Mouse (Mus musculus) gastrocnemius, adult 2 months (tissue): ENCODE measurements around the gene Ppp1r12b. TPM values are rescaled to one million over a fixed set of nuclear protein-coding genes. Genes with fewer than 3 reads are reported as not detected.
"Not testable (repeated sequence)": the region's sequence is repeated elsewhere in the genome, so short reads cannot be mapped to it uniquely, and the experiment has no call there.

Source experiments
- DNase-seq: peaks from one replicate; pipeline ENCODE4 v3.0.0; 2022
- H3K27ac ChIP-seq: fragments of 200-600 bp; 2 replicates; pipeline ENCODE4 v1.8.1; 2022; ENCODE audit warnings: mild to moderate bottlenecking
- H3K4me3 ChIP-seq: fragments of 200-600 bp; 2 replicates; pipeline ENCODE4 v1.8.1; 2022; ENCODE audit warnings: mild to moderate bottlenecking, moderate library complexity
- CTCF ChIP-seq: fragments of 200-600 bp; IDR thresholded peaks from 2 replicates; pipeline ENCODE4 v1.8.1; 2022; ENCODE audit warnings: antibody characterized with exemption, mild to moderate bottlenecking, moderate library complexity
- intact Hi-C: fragments of 180-260 bp; cut with DNase I; formaldehyde crosslinking; loops from one replicate; pipeline ENCODE4 v1.15.1; 2025
- total RNA-seq, 2 experiments: library from RNA; stranded (reverse); gene quantifications; 2 replicates each; pipeline ENCODE4 v1.2.3; 2021

The Ppp1r12b gene
- total RNA-seq, 2 experiments from 2014 or later, result 172 to 212 TPM

DNA sequence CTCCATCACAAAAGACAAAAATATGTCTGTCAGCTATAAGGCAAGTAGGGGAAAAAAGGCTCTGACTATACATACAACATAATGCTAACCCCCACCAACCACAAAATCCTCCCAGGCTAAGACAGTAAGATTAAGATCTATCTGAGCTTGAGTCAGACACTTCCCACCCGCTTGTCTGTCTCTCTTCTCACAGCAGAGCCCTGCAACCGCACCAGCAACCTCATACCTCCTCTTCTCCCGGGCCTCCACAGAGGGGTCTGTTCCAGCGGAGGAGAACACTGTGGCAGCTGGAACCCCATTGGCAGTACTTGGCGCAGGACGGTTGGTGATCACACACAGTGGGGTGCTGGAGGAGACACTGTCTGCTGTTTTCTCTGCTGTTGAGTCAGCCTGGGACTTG is 90.2 kb downstream of the Ppp1r12b start:
- Histone ChIP-seq H3K4me3 (no peak overlapping the region), H3K27ac (no peak overlapping the region)
- DNase-seq, result no peak
- TF ChIP-seq CTCF, result no peak
- intact Hi-C loops, result no loop called here

DNA sequence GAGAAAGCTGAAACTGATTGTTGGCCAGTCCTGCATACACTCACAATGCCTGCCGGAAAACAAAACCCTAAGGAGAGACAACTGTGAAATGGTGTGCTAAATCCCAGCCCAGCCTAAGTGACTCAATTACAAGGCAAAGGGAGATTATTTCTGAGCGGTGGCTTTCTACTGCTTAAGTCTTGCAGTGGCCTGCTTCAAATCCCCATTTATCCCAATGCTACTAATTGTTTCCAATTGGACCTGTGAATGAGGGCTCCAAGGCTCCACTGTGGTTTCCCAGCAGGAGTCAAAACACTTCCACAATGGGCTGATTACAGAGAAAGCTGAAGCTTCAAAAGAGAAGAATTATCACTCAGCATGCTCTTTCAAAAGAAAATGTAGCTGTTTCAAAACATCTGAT is 95.2 kb downstream of the Ppp1r12b start:
- no peak for DNase-seq
- no peak for TF ChIP-seq CTCF
- Histone ChIP-seq H3K4me3 (no peak overlapping the region), H3K27ac (peak overlapping the region; percentile 9; the same call in 1 of the 2 replicates)
- intact Hi-C loops, result no loop called here

DNA sequence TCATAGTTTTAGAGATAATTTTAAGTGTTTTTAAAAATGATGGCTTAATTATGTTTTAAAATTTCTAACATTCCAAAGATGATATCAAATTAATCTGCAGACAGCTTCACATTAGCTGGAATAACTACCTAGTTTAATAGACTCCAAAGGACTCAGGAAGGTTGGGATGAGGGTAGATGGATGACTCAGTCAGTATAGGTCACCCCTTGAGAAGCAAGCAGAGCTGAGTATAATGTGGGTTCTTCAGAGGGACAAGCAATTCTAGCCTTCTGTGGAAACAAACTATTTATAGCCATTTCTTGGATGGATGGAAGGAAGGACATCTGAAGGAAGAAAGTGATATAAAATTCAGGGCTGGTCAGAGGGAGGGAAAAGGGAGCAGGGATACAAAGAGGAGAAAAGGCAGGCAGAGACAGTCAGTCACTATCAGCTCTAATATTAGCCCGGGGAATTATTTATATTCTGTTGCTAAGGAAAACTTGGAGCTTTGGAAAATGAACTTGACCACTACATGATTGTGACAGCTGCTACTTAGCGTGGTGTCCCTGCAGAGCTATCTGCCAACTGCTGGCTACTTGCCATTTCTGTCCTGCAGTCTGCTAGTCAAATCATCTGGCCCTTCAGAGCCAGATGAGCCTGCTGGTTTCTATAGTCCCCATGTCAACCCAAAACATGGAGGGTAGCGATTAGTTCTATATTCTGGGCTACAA is 97.2 kb downstream of the Ppp1r12b start:
- peak; percentile 92 for DNase-seq
- no peak for TF ChIP-seq CTCF
- intact Hi-C loops, result loop anchor here (5.0 kb wide), 1 partner anchor 99 kb away; the partner anchor contains the start of gene Ppp1r12b
- H3K27ac ChIP-seq, result peak overlapping the region; percentile 82
- no peak overlapping the region; the same call in 1 of the 2 replicates for H3K4me3 ChIP-seq

DNA sequence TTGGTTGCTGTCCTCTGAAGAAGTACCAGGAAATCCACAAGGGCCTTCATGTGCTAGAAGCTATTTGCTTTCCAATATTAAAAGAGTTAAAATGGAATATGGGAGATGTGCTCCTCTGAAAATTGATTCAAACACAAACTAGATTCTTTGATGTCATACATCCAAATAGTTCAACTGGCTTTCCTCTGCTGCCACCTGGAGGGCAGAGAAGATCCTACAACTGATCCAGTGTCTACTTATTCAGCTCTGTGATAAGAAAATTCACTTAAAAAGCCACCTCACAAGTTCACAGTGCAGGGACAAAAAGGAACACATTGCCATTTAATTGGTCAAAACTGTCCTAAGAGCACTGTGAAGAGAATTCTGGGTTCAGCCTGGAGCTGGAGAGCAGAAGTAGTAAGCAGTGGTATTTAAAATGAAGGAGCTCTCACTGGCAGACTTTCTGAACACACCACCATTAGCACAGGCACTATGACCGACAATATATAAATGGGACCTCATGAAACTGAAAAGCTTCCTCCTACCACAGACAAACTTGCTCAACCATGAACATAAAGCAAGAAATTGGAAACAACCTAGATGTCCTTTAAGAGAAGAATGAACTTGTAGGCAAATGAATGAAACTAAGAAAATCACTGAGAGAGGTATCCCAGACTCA is 101.3 kb downstream of the Ppp1r12b start:
- peak; percentile 70 for DNase-seq
- TF ChIP-seq CTCF, result peak; percentile 95
- Histone ChIP-seq H3K4me3 (no peak overlapping the region), H3K27ac (no peak overlapping the region)
- intact Hi-C loops, result loop anchor here (2.0 to 5.0 kb wide), 2 partner anchors 108 to 127 kb away; no protein-coding TSS in a partner anchor

DNA sequence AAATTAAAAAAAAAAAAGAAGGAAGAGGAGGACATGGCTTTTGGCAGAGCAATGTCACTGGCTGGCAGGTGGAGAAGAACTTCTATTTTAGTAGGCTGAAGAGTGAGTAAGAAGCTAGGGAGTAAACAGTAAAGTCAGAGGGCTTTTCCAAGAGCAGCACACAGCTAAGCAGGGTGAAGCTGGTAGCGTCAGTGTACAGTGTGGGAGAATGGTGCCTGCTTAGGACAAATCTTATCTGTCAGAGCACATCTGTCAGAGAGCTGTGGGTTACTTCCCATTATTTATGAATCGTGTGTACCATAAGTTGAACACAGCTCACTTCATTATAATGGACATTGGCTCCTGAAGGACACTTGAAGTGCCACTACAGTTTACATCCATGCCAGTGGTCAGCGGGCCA is 102.9 kb downstream of the Ppp1r12b start:
- Histone ChIP-seq H3K4me3 (no peak overlapping the region), H3K27ac (peak overlapping the region; percentile 24; the same call in 1 of the 2 replicates)
- no peak for TF ChIP-seq CTCF
- DNase-seq, result no peak
- intact Hi-C loops, result loop anchor here (5.0 kb wide), 1 partner anchor 125 kb away; no protein-coding TSS in a partner anchor

DNA sequence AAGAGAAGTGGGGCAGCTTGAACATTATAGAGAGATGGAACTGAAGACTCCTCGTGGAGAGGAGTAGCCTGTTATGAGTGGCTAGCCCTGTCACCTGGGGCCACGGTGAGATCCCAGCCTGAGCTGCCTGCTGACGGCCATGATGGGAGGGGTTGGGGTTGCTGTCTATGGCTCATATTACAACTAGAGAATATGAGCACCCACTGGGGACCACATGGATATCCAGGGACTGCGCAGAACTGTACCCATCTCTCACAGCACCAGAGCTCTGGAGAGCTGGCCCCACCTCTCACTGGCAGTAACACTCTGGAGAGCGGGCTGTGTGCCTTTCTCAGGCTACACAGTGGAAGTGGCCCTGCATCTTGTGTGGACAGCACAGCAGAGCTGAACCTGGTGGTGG is 104.5 kb downstream of the Ppp1r12b start:
- H3K27ac ChIP-seq, result no peak overlapping the region
- H3K4me3 ChIP-seq, result no peak overlapping the region
- no peak for TF ChIP-seq CTCF
- DNase-seq, result no peak
- intact Hi-C loops, result loop anchor here (5.0 kb wide), 1 partner anchor 124 kb away; no protein-coding TSS in a partner anchor

DNA sequence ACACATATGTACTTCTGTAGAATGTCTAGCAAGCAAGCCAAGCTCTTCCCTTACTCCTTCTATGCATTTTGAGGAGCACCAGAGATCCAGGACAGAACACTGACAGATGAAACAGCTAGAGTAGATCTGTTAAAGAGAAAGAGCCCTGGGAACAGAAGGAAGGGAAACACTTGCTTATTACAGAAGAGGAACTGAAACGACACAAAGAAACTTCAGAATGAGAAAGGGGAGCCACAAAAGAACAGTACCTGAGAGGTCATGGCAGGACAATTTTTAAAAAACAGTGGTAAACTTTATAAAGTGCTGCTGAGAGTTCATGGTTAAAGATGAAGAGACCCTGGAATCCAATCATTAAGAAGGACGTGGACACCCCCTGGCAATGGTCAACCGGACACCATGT is 105.4 kb downstream of the Ppp1r12b start:
- intact Hi-C loops, result loop anchor here (5.0 kb wide), 1 partner anchor 123 kb away; no protein-coding TSS in a partner anchor
- no peak overlapping the region for H3K4me3 ChIP-seq
- no peak for TF ChIP-seq CTCF
- H3K27ac ChIP-seq, result no peak overlapping the region
- DNase-seq, result no peak

DNA sequence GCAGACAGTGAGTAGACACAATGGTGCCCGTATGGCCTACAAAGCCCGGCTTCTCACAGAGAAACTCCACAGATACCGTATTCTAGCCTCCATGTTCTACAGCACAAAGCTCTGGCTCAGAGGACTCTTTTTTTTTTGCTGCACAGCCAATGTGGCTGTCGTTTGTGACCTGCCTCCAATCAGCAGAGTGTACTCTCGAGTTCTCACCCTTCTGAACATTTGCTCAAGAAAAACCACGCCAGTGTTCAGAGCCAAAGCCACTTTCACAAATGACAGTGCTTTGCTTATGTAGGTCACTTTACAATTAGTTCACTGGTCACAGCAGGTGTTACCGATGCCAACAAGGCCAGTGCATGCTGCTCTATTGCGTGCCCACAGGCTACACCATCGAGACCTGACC is 107.9 kb downstream of the Ppp1r12b start:
- no peak for DNase-seq
- H3K27ac ChIP-seq, result peak overlapping the region; percentile 35; the same call in 1 of the 2 replicates
- no peak overlapping the region for H3K4me3 ChIP-seq
- no peak for TF ChIP-seq CTCF
- intact Hi-C loops, result no loop called here

DNA sequence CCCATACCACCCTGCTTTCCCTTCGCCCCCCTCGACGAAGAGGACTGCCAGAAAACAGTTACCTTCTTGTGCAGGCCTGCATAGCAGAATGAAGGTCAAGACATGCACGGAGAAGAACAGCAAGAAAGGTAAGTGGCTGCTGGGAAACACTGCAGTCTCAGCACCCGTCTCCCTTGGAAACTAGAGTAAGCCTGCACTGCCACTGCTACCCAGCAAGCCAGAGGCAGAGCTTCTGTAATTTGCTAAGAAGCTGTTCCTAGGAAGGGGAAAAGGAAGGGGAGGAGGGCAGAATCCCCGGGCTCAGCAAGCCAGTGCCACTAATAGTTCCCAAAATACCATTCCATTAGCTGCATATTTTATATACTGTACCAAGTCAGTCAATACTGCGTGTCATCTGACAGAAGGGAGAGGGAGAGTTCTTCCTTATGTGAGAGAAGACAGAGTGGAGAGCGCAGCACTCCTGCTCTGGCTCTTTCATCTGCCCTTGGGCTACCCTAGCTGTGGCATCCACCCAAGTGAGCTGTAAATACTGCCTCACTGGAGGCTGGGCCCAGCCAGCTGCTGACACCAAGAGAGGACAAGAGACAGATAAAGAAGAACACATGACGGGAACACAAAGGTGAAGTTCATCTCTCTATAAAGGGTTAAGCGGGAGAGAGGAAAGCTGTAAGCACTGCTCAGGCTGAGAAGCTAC is 109.3 kb downstream of the Ppp1r12b start:
- H3K4me3 ChIP-seq, result no peak overlapping the region
- DNase-seq, result peak; percentile 82
- intact Hi-C loops, result no loop called here
- H3K27ac ChIP-seq, result peak overlapping the region; percentile 78
- no peak for TF ChIP-seq CTCF

DNA sequence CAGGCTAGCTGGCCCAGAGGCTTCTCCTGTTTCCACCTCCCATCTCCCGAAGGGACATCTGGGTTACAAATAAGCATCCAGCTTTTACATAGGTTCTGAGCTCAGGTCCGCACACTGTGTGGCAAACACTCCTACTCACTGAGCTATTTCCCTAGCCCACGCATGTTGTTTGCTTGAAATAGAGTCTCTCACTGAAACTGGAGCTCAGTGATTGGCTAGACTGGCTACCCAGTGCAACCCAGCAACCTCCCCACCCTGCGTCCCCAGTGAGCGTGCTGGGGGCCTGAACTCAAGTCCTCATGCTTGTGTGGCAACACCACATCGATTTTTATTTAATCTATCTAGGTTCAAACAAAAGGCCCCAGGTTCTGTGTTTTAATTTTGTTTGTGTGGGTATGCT is 112.4 kb downstream of the Ppp1r12b start:
- Histone ChIP-seq H3K4me3 (no peak overlapping the region), H3K27ac (no peak overlapping the region)
- DNase-seq, result no peak
- TF ChIP-seq CTCF, result no peak
- intact Hi-C loops, result no loop called here

DNA sequence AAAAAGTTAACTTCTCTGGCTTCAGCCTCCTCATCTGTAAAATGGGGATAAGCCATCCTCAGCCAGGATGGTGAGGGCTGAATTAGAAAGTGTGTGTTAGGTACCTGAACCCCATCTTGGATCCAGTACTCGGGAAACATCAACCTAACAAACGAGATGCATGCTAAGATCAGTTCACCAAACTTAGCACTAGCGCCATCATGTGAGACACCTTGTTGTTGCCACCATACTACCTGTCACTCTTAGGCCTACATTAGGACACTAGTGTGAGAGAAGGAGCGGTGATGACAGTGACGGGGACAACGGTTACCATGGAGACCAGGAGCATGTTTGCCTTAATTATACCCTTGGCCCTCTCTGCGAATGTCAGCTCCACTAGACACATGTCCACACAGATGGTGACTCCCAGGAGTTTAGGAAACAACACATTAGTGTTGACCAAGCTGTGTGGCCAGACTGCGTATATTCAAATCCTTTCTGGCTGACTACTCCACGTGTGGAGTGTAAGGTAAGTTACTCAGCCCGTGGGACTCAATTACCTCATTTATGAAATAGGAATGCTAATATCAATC is 118.7 kb downstream of the Ppp1r12b start:
- DNase-seq, result no peak
- no peak overlapping the region for H3K4me3 ChIP-seq
- H3K27ac ChIP-seq, result no peak overlapping the region
- intact Hi-C loops, result loop anchor here (10.0 kb wide), 1 partner anchor 202 kb away; no protein-coding TSS in a partner anchor
- no peak for TF ChIP-seq CTCF

DNA sequence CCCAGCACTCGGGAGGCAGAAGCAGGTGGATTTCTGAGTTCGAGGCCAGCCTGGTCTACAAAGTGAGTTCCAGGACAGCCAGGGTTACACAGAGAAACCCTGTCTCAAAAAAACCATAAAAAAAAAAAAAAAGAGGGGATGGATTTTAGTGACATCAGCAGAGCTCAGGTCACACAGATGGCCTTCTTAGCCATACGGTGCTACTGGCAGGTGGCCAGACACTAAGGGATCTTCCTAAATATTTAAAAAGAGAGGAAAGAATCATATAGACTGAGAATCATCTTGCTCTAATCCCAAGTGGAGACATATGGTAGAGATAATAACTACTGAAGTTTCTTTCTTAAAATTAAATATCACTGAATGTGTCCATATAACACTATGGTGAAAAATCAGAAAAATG is 124.9 kb downstream of the Ppp1r12b start:
- not testable (repeated sequence) for H3K27ac ChIP-seq
- intact Hi-C loops, result loop anchor here (10.0 kb wide), 1 partner anchor 196 kb away; no protein-coding TSS in a partner anchor

DNA sequence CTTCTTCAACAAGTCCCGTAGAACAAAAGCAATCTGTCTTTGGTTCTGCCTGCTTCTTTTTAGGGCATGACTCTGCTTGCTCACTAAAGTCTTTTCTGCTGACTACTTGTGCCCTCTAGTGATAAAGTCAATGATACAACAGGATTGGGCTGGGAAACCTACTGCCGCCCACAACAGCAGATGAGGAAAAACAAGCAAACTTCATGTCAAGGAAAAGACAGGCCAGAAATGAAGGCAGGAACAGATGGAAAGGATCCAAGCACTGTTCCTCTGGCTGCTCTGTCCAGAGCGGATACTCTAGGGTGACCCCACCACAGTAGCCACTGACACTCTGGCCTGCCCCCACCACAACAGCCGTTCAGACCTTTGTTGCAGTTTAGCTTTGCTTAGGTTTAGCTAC is 126.1 kb downstream of the Ppp1r12b start:
- no peak for DNase-seq
- TF ChIP-seq CTCF, result peak; percentile 64
- Histone ChIP-seq H3K4me3 (no peak overlapping the region), H3K27ac (no peak overlapping the region)
- intact Hi-C loops, result loop anchor here (2.0 to 10.0 kb wide), 2 partner anchors 83 to 195 kb away; no protein-coding TSS in a partner anchor

More for the DNA sequence above, 124.9 kb downstream of the Ppp1r12b start:
- H3K4me3 ChIP-seq, DNase-seq: not testable (repeated sequence)
